Mouse (Mus musculus) Patski (cell line): ENCODE measurements around the gene Ddx27. TPM values are rescaled to one million over a fixed set of nuclear protein-coding genes. Genes with fewer than 3 reads are reported as not detected.

Source experiments
- ATAC-seq: fragments of 100-300 bp; one replicate; pipeline ENCODE4 v1.8.0; 2021
- CTCF ChIA-PET: fragments of 350-600 bp; sonication (Branson Sonifier 250); formaldehyde crosslinking; loops from one replicate; lab custom pipeline; 2022; ENCODE audit warnings: inconsistent platforms; lab: Charles Lee
- POLR2A ChIA-PET: fragments of 350-600 bp; sonication (Branson Sonifier 250); formaldehyde crosslinking; loops from one replicate; lab custom pipeline; 2022; ENCODE audit warnings: antibody characterized with exemption, inconsistent platforms; lab: Charles Lee
- DNase-seq: peaks from one replicate; pipeline ENCODE4 v3.0.0-alpha.2; 2011; ENCODE audit warnings: low read depth, low spot score
- H3K27me3 ChIP-seq: fragments of 371-371 bp; one replicate; pipeline ENCODE4 v1.5.1; 2021
- CTCF ChIP-seq: fragments of 100-300 bp; IDR thresholded peaks from one replicate; pipeline ENCODE4 v1.5.1; 2021
- in situ Hi-C: fragments of 300-500 bp; cut with MboI; formaldehyde crosslinking; loops from 3 replicates; pipeline ENCODE4 v1.11.1; 2018; ENCODE audit warnings: low pct_unique_long_range_greater_than_20kb, mixed read lengths
- polyA plus RNA-seq: library from polyadenylated mRNA; unstranded; gene quantifications from one replicate; pipeline ENCODE4 v1.2.3, GENCODE M21; 2021

The Ddx27 gene
- polyA plus RNA-seq, 1 experiment from 2014 or later, result 53.2 TPM

GRCm38 (mm10) chr2:167048698-167049358, 33.8 kb downstream of the Ddx27 start:
- in situ Hi-C loops, result no loop called here
- CTCF ChIA-PET, result interaction anchor here (1.1 to 1.3 kb wide), 2 partner anchors 8 to 14 kb away, joined by 3 to 4 read pairs; no protein-coding TSS in a partner anchor
- no peaks in the 10 kb centered on the region for H3K27me3 ChIP-seq
- DNase-seq, result no peak
- TF ChIP-seq CTCF, result no peak
- no peak for ATAC-seq
- POLR2A ChIA-PET, result no interaction called here

- DNase-seq (no peak), ATAC-seq (no peak)
- in situ Hi-C loops, result no loop called here
- POLR2A ChIA-PET, result interaction anchor here (0.5 kb wide), 1 partner anchor 56 kb away, joined by 3 read pairs; no protein-coding TSS in a partner anchor
- CTCF ChIA-PET, result no interaction called here
- no peak for TF ChIP-seq CTCF
- no peaks in the 10 kb centered on the region for H3K27me3 ChIP-seq
These were observed 38.3 kb downstream of the Ddx27 start for GRCm38 (mm10) chr2:167053127-167053844.

GRCm38 (mm10) chr2:167055386-167055785, 40.4 kb downstream of the Ddx27 start:
- in situ Hi-C loops, result no loop called here
- TF ChIP-seq CTCF, result no peak
- ChIA-PET CTCF (interaction anchor here (1.5 kb wide), 1 partner anchor 11 kb away, joined by 4 read pairs; no protein-coding TSS in a partner anchor), POLR2A (interaction anchor here (1.2 kb wide), 1 partner anchor 12 kb away, joined by 3 read pairs; no protein-coding TSS in a partner anchor)
- H3K27me3 ChIP-seq, result no peaks in the 10 kb centered on the region
- ATAC-seq, result no peak
- no peak for DNase-seq

GRCm38 (mm10) chr2:167056210-167056941, 41.4 kb downstream of the Ddx27 start:
- no peak for ATAC-seq
- no peak for DNase-seq
- ChIA-PET CTCF (interaction anchor here (1.3 to 1.5 kb wide), 2 partner anchors 12 to 39 kb away, joined by 3 to 4 read pairs; no protein-coding TSS in a partner anchor), POLR2A (interaction anchor here (1.1 kb wide), 1 partner anchor 150 kb away, joined by 3 read pairs; no protein-coding TSS in a partner anchor)
- in situ Hi-C loops, result no loop called here
- no peak for TF ChIP-seq CTCF
- no peaks in the 10 kb centered on the region for H3K27me3 ChIP-seq

GRCm38 (mm10) chr2:167056942-167057323, 41.9 kb downstream of the Ddx27 start:
- CTCF ChIA-PET, result interaction anchor here (1.3 to 1.5 kb wide), 2 partner anchors 13 to 40 kb away, joined by 3 to 4 read pairs; no protein-coding TSS in a partner anchor
- in situ Hi-C loops, result no loop called here
- DNase-seq, result no peak
- no peaks in the 10 kb centered on the region for H3K27me3 ChIP-seq
- TF ChIP-seq CTCF, result no peak
- no peak for ATAC-seq
- POLR2A ChIA-PET, result interaction anchor here (1.1 kb wide), 1 partner anchor 150 kb away, joined by 3 read pairs; no protein-coding TSS in a partner anchor

- POLR2A ChIA-PET, result no interaction called here
- no peaks in the 10 kb centered on the region for H3K27me3 ChIP-seq
- CTCF ChIA-PET, result interaction anchor here (1.1 to 1.2 kb wide), 2 partner anchors 14 to 17 kb away, joined by 3 read pairs; no protein-coding TSS in a partner anchor
- ATAC-seq (no peak), DNase-seq (no peak)
- in situ Hi-C loops, result no loop called here
- no peak for TF ChIP-seq CTCF
These were observed 43.2 kb downstream of the Ddx27 start for GRCm38 (mm10) chr2:167058201-167058600.

GRCm38 (mm10) chr2:167058814-167059387, 43.9 kb downstream of the Ddx27 start:
- DNase-seq, result no peak
- ChIA-PET CTCF (no interaction called here), POLR2A (no interaction called here)
- no peak for ATAC-seq
- in situ Hi-C loops, result no loop called here
- no peak for TF ChIP-seq CTCF
- no peaks in the 10 kb centered on the region for H3K27me3 ChIP-seq

GRCm38 (mm10) chr2:167059536-167059935, 44.5 kb downstream of the Ddx27 start:
- no peak for TF ChIP-seq CTCF
- ChIA-PET POLR2A (no interaction called here), CTCF (no interaction called here)
- ATAC-seq (no peak), DNase-seq (no peak)
- in situ Hi-C loops, result no loop called here
- H3K27me3 ChIP-seq, result no peaks in the 10 kb centered on the region

GRCm38 (mm10) chr2:167059960-167060359, 45.0 kb downstream of the Ddx27 start:
- in situ Hi-C loops, result no loop called here
- no peak for DNase-seq
- H3K27me3 ChIP-seq, result no peaks in the 10 kb centered on the region
- CTCF ChIA-PET, result interaction anchor here (1.0 kb wide), 1 partner anchor 37 kb away, joined by 3 read pairs; no protein-coding TSS in a partner anchor
- POLR2A ChIA-PET, result interaction anchor here (0.8 kb wide), 1 partner anchor 9 kb away, joined by 4 read pairs; no protein-coding TSS in a partner anchor
- no peak for TF ChIP-seq CTCF
- ATAC-seq, result no peak
